Mouse (Mus musculus) small intestine, adult 2 months (tissue): ENCODE results near the gene Arrb1. TPM values are rescaled to one million over a fixed set of nuclear protein-coding genes. Genes with fewer than 3 reads are reported as not detected.

Source experiments
- H3K27ac ChIP-seq: fragments of 200-500 bp; 2 replicates; pipeline ENCODE4 v1.5.1; 2012; ENCODE audit warnings: low read depth, low read length, control low read depth, inconsistent platforms; ENCODE audit not compliant: insufficient read depth
- H3K27me3 ChIP-seq: fragments of 200-500 bp; 2 replicates; pipeline ENCODE4 v1.6.1; 2012; ENCODE audit warnings: mild to moderate bottlenecking, moderate library complexity, low read length, inconsistent platforms; ENCODE audit not compliant: control insufficient read depth, insufficient read depth
- H3K36me3 ChIP-seq: fragments of 200-500 bp; 2 replicates; pipeline ENCODE4 v1.6.1; 2012; ENCODE audit warnings: mild to moderate bottlenecking, low read length, control low read depth, inconsistent platforms; ENCODE audit not compliant: control insufficient read depth, insufficient read depth
- H3K4me1 ChIP-seq: fragments of 200-500 bp; 2 replicates; pipeline ENCODE4 v1.6.1; 2012; ENCODE audit warnings: low read length, inconsistent platforms, mixed read lengths; ENCODE audit not compliant: control insufficient read depth, insufficient read depth, insufficient read length
- H3K4me3 ChIP-seq: fragments of 200-500 bp; 2 replicates; pipeline ENCODE4 v1.5.1; 2012; ENCODE audit warnings: low read depth, mild to moderate bottlenecking, control low read depth, inconsistent platforms, low read length, moderate library complexity
- CTCF ChIP-seq: fragments of 200-500 bp; IDR thresholded peaks from 2 replicates; pipeline ENCODE4 v1.5.1; 2012; ENCODE audit warnings: low read depth, mild to moderate bottlenecking, control low read depth, inconsistent platforms, low read length, moderate library complexity, mixed read lengths; ENCODE audit not compliant: insufficient replicate concordance, insufficient read length; ENCODE audit errors: extremely low read depth
- POLR2A ChIP-seq: fragments of 200-500 bp; IDR thresholded peaks from 2 replicates; pipeline ENCODE4 v1.6.1; 2012; ENCODE audit warnings: low read depth, mild to moderate bottlenecking, control low read depth, inconsistent platforms, low read length, moderate library complexity
- WGBS: fragments of 180-500 bp; shearing (Covaris S2); methylation state at CpG from one replicate; pipeline ENCODE4 v1.1.7; 2018; 5-methylcytosine and 5-hydroxymethylcytosine counted together
- polyA plus RNA-seq: library from polyadenylated mRNA; depleted of rRNA; stranded (reverse); fragments of >200 nt; gene quantifications from 2 replicates; pipeline ENCODE4 v1.2.3, GENCODE M21; 2012

Gene Arrb1
- polyA plus RNA-seq, 1 experiment = 66.7 TPM

DNA sequence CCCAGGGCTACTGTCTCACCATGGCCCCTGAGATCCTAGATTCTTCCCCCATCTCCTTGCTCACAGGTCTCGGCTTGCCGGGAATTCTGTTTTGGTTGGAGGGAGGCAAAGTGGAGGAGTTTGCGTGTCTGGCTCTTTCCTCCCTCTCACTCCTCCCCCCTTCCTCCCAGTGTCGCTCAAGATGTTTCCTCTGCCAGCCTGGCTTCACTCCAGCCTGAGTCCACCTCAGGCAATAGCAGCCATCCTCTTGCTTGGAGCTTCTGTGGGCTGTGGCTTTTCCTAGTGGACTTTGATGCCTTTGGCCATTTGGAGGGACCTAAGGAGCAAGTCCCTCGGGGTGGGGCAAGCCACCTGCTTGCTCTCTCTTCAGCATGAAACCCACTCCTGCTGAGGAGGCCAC is 27.2 kb downstream of the Arrb1 start:
- no peak for TF ChIP-seq POLR2A
- no peak for TF ChIP-seq CTCF
- WGBS = 26% methylated on average over 5 of the region's 5 CpGs
- peaks cover 11% of the 10 kb centered on the region for H3K4me1 ChIP-seq
- no peak overlapping the region for H3K4me3 ChIP-seq
- no peaks in the 10 kb centered on the region for H3K27me3 ChIP-seq
- no peak overlapping the region for H3K27ac ChIP-seq
- peaks cover 3% of the 10 kb centered on the region; the same call in 1 of the 2 replicates for H3K36me3 ChIP-seq

DNA sequence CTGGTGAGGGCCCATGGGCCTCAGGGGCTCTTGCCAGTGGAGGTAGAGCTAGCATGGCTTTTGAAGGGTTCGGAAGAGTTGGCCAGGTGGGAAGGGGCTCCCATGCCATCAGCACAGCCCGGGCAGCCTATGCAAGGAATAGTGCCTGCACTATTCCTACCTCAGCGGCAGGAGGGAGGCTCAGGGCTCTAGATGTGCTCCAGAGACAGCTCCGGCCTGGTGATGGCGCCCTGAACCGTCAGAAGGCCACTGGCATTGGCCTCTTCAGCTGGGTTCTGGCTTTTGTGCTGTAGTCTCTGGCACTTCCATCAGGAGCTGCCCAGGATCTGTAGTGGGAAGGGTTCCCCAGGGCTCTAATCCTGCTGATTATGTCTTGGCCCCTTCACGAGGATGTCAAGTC is 28.0 kb downstream of the Arrb1 start:
- Histone ChIP-seq H3K27me3 (no peaks in the 10 kb centered on the region), H3K27ac (no peak overlapping the region), H3K4me3 (no peak overlapping the region), H3K36me3 (peaks cover 3% of the 10 kb centered on the region; the same call in 1 of the 2 replicates), H3K4me1 (peaks cover 11% of the 10 kb centered on the region)
- 88% methylated on average over 7 of the region's 7 CpGs for WGBS
- no peak for TF ChIP-seq CTCF
- TF ChIP-seq POLR2A = no peak

DNA sequence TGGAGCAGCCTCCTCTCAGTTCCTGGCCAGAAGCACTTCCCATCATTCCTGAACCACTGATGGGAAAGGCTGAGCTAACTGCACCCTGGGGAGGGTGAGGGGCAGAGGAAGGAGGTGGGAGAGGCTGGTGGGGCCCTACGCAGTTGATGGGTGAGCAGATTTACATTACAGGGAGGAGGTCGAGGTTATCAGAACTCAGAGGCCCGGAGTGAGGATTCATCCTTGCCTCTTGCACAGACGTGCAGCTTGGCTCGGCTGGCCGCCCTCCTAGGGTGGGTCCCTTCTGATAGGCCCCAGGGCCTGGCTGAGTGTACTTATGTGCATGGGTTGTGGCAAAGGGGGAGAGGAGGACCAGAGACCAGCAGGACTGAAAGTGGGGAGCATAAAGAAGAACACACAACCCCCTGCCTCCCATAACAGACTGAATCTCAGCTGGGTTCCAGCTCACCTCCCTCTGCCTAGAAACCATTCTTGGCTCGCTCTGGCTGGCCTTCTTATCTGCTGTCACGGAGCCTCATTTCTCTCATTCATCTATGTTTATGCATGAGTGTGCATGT is 30.1 kb downstream of the Arrb1 start:
- no peaks in the 10 kb centered on the region for H3K27me3 ChIP-seq
- TF ChIP-seq POLR2A (no peak), CTCF (no peak)
- H3K4me1 ChIP-seq = peaks cover 11% of the 10 kb centered on the region
- H3K36me3 ChIP-seq = peaks cover 3% of the 10 kb centered on the region; the same call in 1 of the 2 replicates
- H3K4me3 ChIP-seq = no peak overlapping the region
- no peak overlapping the region for H3K27ac ChIP-seq
- WGBS = 64% methylated on average over 8 of the region's 8 CpGs

DNA sequence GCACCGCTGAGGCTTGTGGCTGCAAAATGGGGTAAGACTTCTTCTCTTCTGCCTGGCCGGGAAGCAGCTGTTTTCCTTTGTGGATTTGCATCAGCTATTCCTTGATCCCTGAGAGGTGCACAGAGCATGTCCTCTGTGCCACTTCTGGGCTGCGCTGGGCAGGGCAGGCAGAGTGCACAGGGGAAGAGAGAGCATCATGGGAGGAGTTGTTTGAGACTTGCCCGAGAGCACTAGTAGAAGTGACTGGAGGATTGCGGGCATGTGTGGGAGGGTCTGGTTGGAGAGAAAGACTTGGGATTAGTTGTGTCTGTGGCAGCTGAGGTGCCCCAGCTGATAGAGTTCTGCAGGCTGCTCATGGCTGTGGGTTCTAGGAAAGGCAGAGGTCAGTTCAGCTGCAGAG is 35.4 kb downstream of the Arrb1 start:
- Histone ChIP-seq H3K4me1 (0 out of 2 replicates have a peak, but pooled peaks cover 2% of the 10 kb centered on the region), H3K27me3 (no peaks in the 10 kb centered on the region), H3K4me3 (peak overlapping the region; percentile 44), H3K27ac (no peak overlapping the region), H3K36me3 (peaks cover 13% of the 10 kb centered on the region)
- TF ChIP-seq CTCF = no peak
- TF ChIP-seq POLR2A = no peak
- 83% methylated on average over 5 of the region's 5 CpGs for WGBS

DNA sequence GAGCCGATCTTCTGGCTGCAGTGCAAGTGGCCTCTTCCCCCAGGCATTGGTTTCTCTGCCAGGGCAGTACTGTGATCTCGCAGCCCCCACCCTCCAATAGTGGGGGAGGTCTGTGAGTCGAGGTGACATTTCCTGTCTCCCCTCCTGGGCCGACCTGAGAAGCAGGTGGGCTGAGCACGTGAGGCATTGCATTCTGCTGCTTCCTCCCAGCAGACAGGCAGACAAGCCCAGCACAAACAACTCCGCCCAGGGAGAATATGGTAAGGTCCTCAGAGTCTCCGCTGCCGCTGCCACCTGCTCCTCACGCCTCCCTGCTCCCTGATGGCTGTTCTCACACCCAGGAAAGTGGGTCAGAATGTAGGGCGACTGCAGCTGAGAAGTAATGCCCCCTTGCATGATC is 37.7 kb downstream of the Arrb1 start:
- H3K27me3 ChIP-seq = no peaks in the 10 kb centered on the region
- no peaks in the 10 kb centered on the region for H3K4me1 ChIP-seq
- H3K36me3 ChIP-seq = peaks cover 9% of the 10 kb centered on the region
- TF ChIP-seq POLR2A (no peak), CTCF (no peak)
- WGBS = 46% methylated on average over 10 of the region's 10 CpGs
- H3K4me3 ChIP-seq = 0 out of 2 replicates have a peak overlapping the region, but pooled peaks have one; percentile 14
- no peak overlapping the region for H3K27ac ChIP-seq

DNA sequence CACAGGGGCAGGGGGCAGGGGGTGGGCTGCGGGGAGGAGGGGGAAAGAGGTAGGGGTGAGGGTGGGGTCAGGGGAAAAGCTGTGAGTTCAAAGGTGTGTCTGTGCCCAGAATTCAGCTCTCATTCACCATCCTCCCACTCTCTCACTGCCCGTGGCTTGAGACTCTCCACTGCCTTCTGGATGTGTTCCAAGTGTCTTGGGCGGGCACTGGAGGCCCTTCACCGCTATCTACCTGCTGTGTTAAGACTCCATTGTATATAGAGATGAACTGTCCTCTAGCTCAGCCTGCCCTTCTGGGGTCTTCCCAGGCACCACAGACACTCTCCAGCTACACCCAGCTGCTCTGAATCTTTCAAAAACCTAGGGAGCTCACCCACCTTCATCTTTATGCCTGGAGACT is 38.1 kb downstream of the Arrb1 start:
- Histone ChIP-seq H3K27ac (no peak overlapping the region), H3K4me1 (peaks cover 4% of the 10 kb centered on the region; the same call in 1 of the 2 replicates), H3K4me3 (no peak overlapping the region), H3K27me3 (no peaks in the 10 kb centered on the region), H3K36me3 (peaks cover 9% of the 10 kb centered on the region)
- TF ChIP-seq POLR2A = no peak
- no peak for TF ChIP-seq CTCF
- 50% methylated on average over 4 of the region's 4 CpGs for WGBS

DNA sequence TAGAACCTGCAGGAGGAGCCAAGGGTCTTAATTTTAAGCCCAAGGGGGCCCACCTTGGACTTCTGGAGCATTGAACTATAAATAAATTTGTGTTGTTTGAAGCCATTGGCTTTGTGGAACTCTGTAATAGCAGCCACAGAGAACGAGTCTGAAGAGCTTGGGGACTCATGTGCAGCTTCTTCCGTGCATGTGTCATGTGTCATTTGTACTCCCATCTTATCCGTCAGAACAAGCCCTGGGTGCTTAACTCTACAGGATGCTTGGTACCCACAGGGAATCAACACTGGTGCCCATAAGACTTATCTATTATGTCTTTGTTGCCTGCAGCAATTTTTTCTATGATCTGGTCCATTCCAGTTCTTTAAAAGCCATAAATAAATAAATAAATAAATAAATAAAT is 43.0 kb downstream of the Arrb1 start:
- Histone ChIP-seq H3K4me3 (no peak overlapping the region), H3K27ac (no peak overlapping the region), H3K36me3 (peaks cover 9% of the 10 kb centered on the region), H3K4me1 (peaks cover 4% of the 10 kb centered on the region; the same call in 1 of the 2 replicates), H3K27me3 (no peaks in the 10 kb centered on the region)
- TF ChIP-seq CTCF (no peak), POLR2A (no peak)
- WGBS = 76% methylated on average over 3 of the region's 3 CpGs
